Mouse (Mus musculus): ENCODE results near the gene Lrp4. TPM values are rescaled to one million over a fixed set of nuclear protein-coding genes. Genes with fewer than 3 reads are reported as not detected.
"Not testable (repeated sequence)": the region's sequence is repeated elsewhere in the genome, so short reads cannot be mapped to it uniquely, and the experiment has no call there.

Lrp4 gene
- total RNA-seq, 2 experiments from 2014 or later = 27.2 to 28.2 TPM

DNA sequence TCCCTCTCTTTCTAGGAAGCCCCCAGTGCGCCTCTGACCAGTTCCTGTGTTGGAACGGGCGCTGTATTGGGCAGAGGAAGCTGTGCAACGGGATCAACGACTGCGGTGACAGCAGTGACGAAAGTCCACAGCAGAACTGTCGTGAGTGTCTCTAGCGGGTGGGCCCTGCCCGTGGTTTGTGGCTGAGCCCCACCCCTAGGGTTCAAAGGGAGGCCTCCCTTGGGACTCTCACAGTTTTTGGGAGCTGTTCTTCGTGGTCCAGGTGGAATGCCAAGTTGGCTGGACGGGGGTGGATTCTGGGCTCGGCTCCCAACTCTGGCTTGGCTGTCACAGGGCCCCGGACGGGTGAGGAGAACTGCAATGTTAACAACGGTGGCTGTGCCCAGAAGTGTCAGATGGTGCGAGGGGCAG lies 18.9 kb downstream of the Lrp4 start:
- intact Hi-C loops (cut with DNase I) = no loop called here
- DNase-seq (ENCODE audit: low spot score in 2 of 2) = peak in 1 of 2 experiments; percentile 39

GRCm38 (mm10) chr2:91476841-91477240 lies 19.5 kb downstream of the Lrp4 start:
- intact Hi-C loops (cut with DNase I) = no loop called here
- no peak for DNase-seq (ENCODE audit: low spot score in 2 of 2)

- no peak for DNase-seq (ENCODE audit: low spot score in 2 of 2)
- intact Hi-C loops (cut with DNase I) = loop anchor here (2.0 kb wide), 1 partner anchor 194 kb away; no protein-coding TSS in a partner anchor
These were observed 23.1 kb downstream of the Lrp4 start for GRCm38 (mm10) chr2:91480399-91480801.

DNA sequence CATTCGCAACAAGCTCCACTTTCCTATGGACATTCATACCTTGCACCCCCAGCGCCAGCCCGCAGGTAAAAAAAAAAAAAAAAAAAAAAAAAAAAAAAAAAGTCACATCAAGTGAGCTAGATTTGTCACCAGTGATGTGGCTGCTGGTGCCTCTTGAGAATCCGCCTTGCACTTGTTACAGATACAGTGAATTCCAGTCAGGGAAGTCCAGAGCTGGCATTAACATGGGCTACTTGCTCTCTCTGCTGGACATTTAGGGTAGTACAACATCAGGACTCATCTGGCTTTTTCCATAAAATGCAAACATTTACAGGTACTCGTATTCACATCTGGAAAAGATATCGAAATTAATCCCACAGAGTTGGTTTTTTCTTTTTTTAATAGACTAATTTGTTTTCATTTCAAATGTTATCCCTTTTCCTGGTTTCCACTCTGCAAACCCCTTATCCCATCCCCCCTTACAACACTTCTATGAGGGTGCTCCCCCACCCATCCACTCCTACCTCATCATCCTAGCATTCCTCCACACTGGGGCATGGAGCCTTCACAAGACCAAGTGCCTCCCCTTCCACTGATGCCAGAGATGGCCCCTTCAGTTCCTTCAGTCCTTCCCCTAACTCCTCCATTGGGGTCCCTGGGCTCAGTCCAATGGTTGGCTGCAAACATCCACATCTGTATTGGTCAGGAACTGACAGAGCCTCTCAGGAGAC lies 23.6 kb downstream of the Lrp4 start:
- intact Hi-C loops (cut with DNase I) = loop anchor here (2.0 kb wide), 1 partner anchor 194 kb away; no protein-coding TSS in a partner anchor

GRCm38 (mm10) chr2:91484698-91485097 lies 27.4 kb downstream of the Lrp4 start:
- intact Hi-C loops (cut with DNase I) = no loop called here
- no peak for DNase-seq (ENCODE audit: low spot score in 2 of 2)

More for the DNA sequence above, 23.6 kb downstream of the Lrp4 start:
- DNase-seq (ENCODE audit: low spot score in 2 of 2) = peak; percentile 82 to 90

- DNase-seq (ENCODE audit: low spot score in 2 of 2) = no peak
These were observed 27.9 kb downstream of the Lrp4 start for GRCm38 (mm10) chr2:91485256-91485655.

GRCm38 (mm10) chr2:91487295-91487694 lies 30.0 kb downstream of the Lrp4 start:
- peak; percentile 47 to 57 for DNase-seq (ENCODE audit: low spot score in 2 of 2)
- intact Hi-C loops (cut with DNase I) = not testable (repeated sequence)

More at GRCm38 (mm10) chr2:91485256-91485655, 27.9 kb downstream of the Lrp4 start:
- intact Hi-C loops (cut with DNase I) = no loop called here

DNA sequence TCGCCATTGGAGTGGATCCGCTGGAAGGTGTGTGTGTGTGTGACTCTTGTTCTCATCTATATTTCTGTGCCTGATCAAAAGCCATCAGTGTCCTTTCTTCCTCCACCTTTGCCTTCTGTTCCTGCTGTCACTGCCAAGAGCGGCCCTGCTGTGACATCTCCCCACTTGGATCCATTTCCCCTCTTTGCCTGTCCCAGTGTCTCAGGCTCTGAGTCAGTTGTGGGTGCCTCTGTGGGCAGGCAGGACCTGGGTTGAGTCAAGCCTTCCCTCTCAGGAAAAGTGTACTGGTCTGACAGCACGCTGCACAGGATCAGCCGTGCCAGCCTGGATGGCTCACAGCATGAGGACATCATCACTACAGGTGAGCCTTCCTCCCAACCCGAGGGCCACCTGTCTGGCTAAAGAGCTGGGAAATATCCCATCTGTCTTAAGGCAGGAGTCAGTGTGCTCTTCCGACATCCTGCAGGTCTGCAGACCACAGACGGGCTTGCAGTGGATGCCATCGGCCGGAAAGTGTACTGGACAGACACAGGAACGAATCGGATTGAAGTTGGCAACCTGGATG lies 34.8 kb downstream of the Lrp4 start:
- DNase-seq (ENCODE audit: low spot score in 2 of 2) = no peak
- intact Hi-C loops (cut with DNase I) = no loop called here

GRCm38 (mm10) chr2:91493981-91494380 lies 36.7 kb downstream of the Lrp4 start:
- no peak for DNase-seq (ENCODE audit: low spot score in 2 of 2)
- intact Hi-C loops (cut with DNase I) = no loop called here

DNA sequence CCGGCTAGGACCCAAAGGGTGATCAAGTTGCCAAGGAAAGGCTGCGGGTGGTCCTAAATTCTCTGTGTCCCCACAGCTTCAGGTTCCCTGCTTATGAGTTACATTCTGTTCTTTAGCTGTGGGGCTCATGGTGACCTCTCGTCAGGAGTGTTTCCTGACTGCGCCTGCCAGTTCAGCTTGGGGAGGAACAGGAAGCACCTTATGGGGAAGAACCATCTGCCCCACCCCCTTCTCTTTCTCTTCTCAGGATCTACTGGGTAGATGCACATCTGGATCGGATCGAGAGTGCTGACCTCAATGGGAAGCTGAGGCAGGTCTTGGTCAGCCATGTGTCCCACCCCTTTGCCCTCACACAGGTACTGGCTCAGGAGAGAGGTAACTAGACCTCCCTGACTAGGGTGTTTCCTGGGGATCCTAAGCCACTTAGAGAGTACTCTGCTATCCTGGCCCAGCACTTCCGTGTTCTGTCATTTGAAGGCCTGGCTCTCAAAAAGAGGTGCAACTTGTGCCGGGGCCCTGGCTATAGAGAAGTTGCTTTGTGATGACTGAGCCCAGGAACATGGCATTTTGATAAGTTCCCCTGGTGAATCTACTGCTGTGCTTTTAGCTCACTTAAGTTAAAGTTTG lies 40.9 kb downstream of the Lrp4 start:
- DNase-seq (ENCODE audit: low spot score in 2 of 2) = no peak
- intact Hi-C loops (cut with DNase I) = no loop called here

- no peak for DNase-seq (ENCODE audit: low spot score in 2 of 2)
- intact Hi-C loops (cut with DNase I) = no loop called here
These were observed 50.8 kb downstream of the Lrp4 start for GRCm38 (mm10) chr2:91508076-91508475.

GRCm38 (mm10) chr2:91517186-91517585 lies 59.9 kb downstream of the Lrp4 start:
- DNase-seq (ENCODE audit: low spot score in 2 of 2) = no peak
- intact Hi-C loops (cut with DNase I) = no loop called here

- DNase-seq (ENCODE audit: low spot score in 2 of 2) = peak; percentile 93 to 95
- intact Hi-C loops (cut with DNase I) = no loop called here
These were observed 69.2 kb downstream of the Lrp4 start, which contains the start of gene Ckap5 for GRCm38 (mm10) chr2:91526294-91527146. Gene Ckap5, plus strand, starts transcription at chr2:91526762.

- intact Hi-C loops (cut with DNase I) = no loop called here
- peak; percentile 31 to 42 for DNase-seq (ENCODE audit: low spot score in 2 of 2)
These were observed 69.8 kb downstream of the Lrp4 start for GRCm38 (mm10) chr2:91527147-91527486.

DNA sequence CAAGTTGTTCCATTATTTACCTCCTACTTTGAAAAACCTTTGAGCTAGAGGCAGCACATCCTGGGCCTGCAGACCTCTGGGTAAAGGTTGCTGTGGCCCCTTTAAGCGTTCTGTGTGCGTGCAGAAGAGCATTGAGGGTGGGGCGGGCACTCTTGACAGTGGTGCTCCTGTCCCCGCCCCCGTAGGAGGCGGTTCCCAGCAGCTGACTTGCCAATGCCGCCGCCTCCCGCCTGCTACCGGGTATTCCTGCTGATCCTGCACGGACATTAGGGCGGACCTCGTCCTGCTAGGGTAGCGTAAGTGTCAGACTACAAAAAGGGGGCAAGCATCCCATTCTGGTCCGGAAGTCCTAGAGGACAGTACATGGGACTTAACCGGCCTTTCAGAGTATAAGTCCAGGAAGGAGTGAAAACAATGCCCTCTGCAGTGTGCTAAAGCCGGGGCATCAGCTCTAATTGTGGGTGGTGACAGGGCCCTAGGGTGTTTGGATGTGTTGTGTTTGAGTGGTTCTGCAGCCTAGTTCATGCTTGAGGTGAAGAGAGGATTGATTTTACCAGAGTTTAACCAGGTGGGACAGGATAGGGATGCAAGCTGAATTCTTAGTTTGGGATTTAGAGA lies 80.4 kb downstream of the Lrp4 start:
- peak; percentile 43 to 67 for DNase-seq (ENCODE audit: low spot score in 2 of 2)
- intact Hi-C loops (cut with DNase I) = no loop called here
